Mouse (Mus musculus) bone marrow macrophage, adult 2 months (primary cell): Measurements from ENCODE around the gene Ppp1r12b.

Experiments used
- CTCF ChIP-seq: IDR thresholded peaks from 2 replicates; pipeline ENCODE4 v1.5.1; 2012; ENCODE audit warnings: low read depth, mild to moderate bottlenecking, low read length, moderate library complexity
- POLR2A ChIP-seq: IDR thresholded peaks from 2 replicates; pipeline ENCODE4 v1.6.1; 2012; ENCODE audit warnings: mild to moderate bottlenecking, low read depth, low read length, borderline replicate concordance

DNA sequence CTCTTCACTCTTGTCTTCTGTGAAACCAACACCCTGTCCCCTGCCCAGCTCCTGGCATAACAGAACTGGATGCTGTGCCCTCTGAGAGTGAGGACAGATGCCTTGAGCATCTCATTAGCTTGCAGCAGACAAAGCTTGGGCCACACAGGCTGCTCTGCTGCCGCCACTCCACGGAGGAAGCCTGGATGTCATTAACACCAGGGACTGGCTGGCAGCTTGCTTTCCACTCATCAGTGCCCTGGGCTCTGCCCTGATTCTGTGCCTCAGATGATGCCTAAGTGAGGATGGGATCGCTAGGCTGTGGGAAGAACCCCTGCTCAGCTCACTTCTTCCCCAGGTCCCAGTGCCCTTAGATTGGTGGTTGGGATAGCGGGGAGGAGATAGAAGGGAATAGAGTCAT, 39.7 kb upstream of the Ppp1r12b start:
- TF ChIP-seq CTCF (no peak), POLR2A (no peak)
